Mouse (Mus musculus) frontal cortex, adult (tissue): ENCODE data around the gene Slco2a1.

ENCODE experiments used
- ATAC-seq: cut with Nextera tagmentation; 2 replicates; pipeline ENCODE4 v1.9.2; 2017; ENCODE audit warnings: mild to moderate bottlenecking, moderate library complexity, mixed read lengths; ENCODE audit not compliant: low TSS enrichment

Gene Slco2a1

GRCm38 (mm10) chr9:103118651-103119275 lies 130.3 kb downstream of the Slco2a1 start:
- 0 out of 2 replicates have a peak, but pooled peaks have one; percentile 4 for ATAC-seq

DNA sequence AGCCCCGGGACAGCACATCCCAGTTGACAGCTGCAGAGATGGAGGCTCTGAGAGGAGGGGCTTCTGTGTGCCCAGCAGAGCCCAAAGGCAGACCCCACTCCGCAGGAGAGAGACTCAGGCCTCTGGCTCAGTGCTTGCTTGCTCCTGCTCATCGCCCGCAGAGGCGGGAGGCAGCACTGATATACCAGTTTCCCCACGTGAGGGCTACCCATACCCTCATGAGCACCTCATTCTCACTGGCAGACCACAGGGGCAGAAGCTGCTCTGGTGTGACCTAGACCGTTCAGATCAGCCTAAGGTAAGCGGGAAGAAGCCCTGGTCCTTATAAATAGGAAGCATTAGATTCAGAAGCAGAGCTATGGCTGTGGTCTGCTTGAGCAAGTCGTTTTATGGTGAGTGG lies 131.3 kb downstream of the Slco2a1 start:
- no peak for ATAC-seq

DNA sequence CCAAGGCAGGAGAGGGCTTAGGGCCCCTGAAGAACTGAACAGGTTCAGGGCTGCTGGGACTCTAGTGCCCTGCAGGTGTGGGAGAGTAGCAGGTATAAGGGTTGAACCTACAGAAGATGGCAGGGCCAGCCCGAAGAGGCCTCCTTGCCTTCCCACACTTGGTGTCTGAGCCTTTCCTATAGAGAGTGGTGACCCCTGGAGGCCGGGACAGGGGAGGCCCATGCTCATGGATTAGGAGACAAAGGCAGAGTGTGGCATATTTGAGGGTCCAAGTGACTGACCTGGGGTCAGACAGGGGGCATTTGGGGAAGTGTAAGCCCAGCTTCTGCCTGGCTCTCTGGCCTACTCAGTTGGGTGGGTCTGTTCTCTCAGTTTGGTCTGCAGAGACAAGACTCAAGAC lies 131.7 kb downstream of the Slco2a1 start:
- no peak for ATAC-seq

GRCm38 (mm10) chr9:103121546-103121945 lies 133.0 kb downstream of the Slco2a1 start:
- ATAC-seq, result no peak

DNA sequence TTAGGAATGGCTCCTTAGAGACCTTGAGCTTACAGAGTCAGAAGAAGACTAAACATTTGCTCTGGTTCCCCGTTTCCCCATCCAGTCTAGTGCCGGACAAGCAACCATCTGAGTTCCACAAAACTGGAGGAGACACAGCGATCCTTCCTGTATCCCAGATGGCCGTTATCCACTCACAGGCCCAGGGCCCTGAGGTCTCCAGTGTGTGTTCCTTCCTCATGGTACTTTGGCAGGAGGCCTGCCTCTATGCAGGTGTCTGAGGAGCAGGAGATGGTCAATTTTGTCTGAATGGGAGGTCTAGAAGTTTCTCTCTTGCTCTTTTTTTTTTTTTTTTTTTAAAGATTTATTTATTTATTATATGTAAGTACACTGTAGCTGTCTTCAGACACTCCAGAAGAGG lies 136.2 kb downstream of the Slco2a1 start:
- ATAC-seq, result no peak

- no peak for ATAC-seq
Measured at GRCm38 (mm10) chr9:103133493-103134124, 145.1 kb downstream of the Slco2a1 start.

- peak; percentile 77 for ATAC-seq
Measured at GRCm38 (mm10) chr9:103134450-103135030, 146.0 kb downstream of the Slco2a1 start.

DNA sequence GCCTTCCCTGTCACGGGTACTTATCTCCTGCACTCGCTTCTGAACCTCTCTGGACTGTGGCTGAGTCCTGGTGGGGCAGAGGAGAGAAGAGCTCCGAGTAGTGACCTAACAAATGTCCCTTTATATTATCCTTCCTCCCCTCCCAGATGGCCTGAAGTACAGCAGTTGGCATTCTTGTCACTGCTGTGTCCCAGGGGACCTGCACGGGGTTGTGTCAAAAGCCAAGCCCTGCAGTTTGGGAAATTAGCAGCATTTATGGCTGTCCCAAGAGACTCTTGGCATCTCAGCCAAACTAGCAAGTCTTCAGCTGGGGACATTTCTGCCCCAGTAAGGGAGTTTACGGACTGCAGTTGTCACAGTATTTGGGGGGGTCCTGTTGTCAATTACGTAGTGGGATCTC lies 151.0 kb downstream of the Slco2a1 start:
- no peak for ATAC-seq

- no peak for ATAC-seq
Measured at GRCm38 (mm10) chr9:103140384-103140783, 151.9 kb downstream of the Slco2a1 start.

- ATAC-seq, result peak; percentile 24; the same call in 1 of the 2 replicates
Measured at GRCm38 (mm10) chr9:103141266-103141665, 152.8 kb downstream of the Slco2a1 start.

DNA sequence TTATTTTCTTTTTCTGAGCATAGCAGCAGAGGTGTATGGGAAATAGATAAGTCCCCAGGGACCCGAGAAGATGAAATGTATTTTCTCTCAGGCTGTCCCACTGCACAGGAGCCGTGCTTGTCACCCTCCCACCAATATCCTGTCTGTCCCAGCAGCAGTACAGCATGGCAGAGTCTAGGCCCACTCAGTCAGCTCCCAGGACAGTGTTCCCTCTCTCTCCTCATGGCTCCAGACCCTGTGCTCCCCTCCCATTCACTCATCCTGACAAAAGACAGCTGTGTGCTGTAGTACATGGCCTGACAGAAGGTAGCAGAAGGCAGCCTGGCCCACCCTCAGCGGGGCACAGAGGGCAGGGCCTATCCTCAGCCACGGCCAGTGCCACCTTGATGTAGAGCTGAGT lies 155.4 kb downstream of the Slco2a1 start:
- ATAC-seq, result no peak

- ATAC-seq, result no peak
Measured at GRCm38 (mm10) chr9:103145351-103145750, 156.8 kb downstream of the Slco2a1 start.
